In the genomic region with DNA sequence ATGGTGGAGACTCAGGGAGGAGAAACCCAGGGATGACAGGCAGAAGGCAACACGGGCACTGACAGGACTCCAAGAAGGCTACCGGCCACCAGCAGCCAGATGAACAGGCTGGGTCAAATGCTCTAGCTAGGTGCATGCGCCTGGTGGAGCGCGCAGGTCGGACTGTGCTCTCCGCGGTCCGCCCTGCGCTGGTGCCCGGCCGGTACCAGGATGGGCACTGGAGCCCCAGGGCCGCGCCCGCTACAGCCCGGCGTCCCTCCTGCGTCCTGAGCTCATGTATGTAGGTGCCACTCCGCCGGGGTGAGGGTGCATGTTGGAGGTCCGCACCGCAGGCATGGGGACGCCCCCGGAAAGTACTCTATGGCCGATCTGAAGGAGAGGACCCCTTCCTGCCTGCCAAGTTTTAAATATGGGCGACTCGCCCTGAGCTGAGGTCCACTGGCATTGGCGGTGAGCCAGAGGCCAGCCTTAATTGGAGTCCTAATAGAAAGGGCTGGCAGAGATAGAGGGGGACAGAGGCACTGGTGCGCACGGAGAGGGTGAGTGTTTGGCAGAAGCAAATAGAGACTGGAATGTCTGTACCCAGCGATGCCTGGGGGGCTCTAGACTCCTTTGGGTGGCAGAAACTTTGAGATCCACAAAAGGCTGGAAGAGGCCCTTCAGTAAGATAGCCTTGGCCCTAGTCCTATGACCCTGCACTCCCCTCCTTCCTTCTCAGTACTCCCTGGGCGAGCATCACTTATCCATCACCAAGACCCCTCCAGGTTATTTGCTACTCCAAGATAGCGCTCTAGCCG, we compare ENCODE assay signal across 9 mouse cellular contexts. TPM values are rescaled to one million over a fixed set of nuclear protein-coding genes. Genes with fewer than 3 reads are reported as not detected.
A peak's percentile ranks its signal among the peaks of the same experiment; 100 is the strongest.
DNase-seq lines count a peak whose midpoint lies in the region; ATAC-seq and TF ChIP-seq lines count a peak whose summit lies in the region.
"Had no signal": no experiment of that assay in that cellular context is flagged by ENCODE, and none has a peak within 500 bp of the region (broad histone marks: within the 10 kb centered on the region; RNA-seq: fewer than 3 reads in every experiment).

No protein-coding gene starts in this region.

- TF ChIP-seq CTCF in lung, embryonic 14.5 days (IDR thresholded peaks at IDR 0.05; ENCODE audit: low read depth) = no peak
- TF ChIP-seq CTCF in hindbrain, postnatal 0 days (IDR thresholded peaks at IDR 0.05; ENCODE audit: low read depth) = no peak

- no peaks in the 10 kb centered on the region for H3K36me3 ChIP-seq in lung, embryonic 14.5 days (ENCODE audit: insufficient read depth)
- H3K36me3 ChIP-seq in hindbrain, postnatal 0 days (ENCODE audit: insufficient read depth, low read length) = no peaks in the 10 kb centered on the region
- H3K36me3 ChIP-seq in neural tube, embryonic 14.5 days (ENCODE audit: control insufficient read depth, insufficient read depth, low read length) = no peaks in the 10 kb centered on the region

- no peak overlapping the region for H3K27ac ChIP-seq in lung, embryonic 14.5 days (ENCODE audit: low read depth)
- H3K27ac ChIP-seq in hindbrain, postnatal 0 days = peak overlapping the region; percentile 26; the same call in 1 of the 2 replicates
- no peak overlapping the region for H3K27ac ChIP-seq in neural tube, embryonic 14.5 days (ENCODE audit: low read depth, low read length)

- H3K4me1 ChIP-seq in lung, embryonic 14.5 days (ENCODE audit: insufficient read depth) = no peaks in the 10 kb centered on the region
- peaks cover 13% of the 10 kb centered on the region; the same call in 1 of the 2 replicates for H3K4me1 ChIP-seq in hindbrain, postnatal 0 days (ENCODE audit: insufficient read depth, low read length)
- no peaks in the 10 kb centered on the region; the same call in none of the 2 replicates for H3K4me1 ChIP-seq in neural tube, embryonic 14.5 days (ENCODE audit: control insufficient read depth, insufficient read depth, low read length)

- DNase-seq in cerebellum, postnatal 10 days = peak; percentile 39 to 62
- no peak for DNase-seq in cerebellum, adult 9-10 months
- DNase-seq in lung, embryonic 14.5 days = peak; percentile 21
- no peak for DNase-seq in lung, postnatal 10 days
- peak; percentile 40 for DNase-seq in hindbrain, postnatal 0 days (ENCODE audit: low spot score)
- DNase-seq in thymus, postnatal 25 days = no peak
- no peak for DNase-seq in adrenal gland, postnatal 4 days (ENCODE audit: low spot score in 2 of 2)

- peak; percentile 39 for ATAC-seq in lung, embryonic 14.5 days (ENCODE audit: insufficient read depth)
- peak; percentile 47 for ATAC-seq in hindbrain, postnatal 0 days
- ATAC-seq in neural tube, embryonic 14.5 days (ENCODE audit: low read depth) = peak; percentile 52; the same call in 1 of the 2 replicates

- peak overlapping the region; percentile 86 for H3K4me2 ChIP-seq in lung, embryonic 14.5 days
- H3K4me2 ChIP-seq in hindbrain, postnatal 0 days (ENCODE audit: low read depth, low read length) = peak overlapping the region; percentile 98
- peak overlapping the region; percentile 98 for H3K4me2 ChIP-seq in neural tube, embryonic 14.5 days (ENCODE audit: low read depth, low read length)

- H3K27me3 ChIP-seq in lung, embryonic 14.5 days (ENCODE audit: insufficient read depth, low read length) = peaks cover 45% of the 10 kb centered on the region
- H3K27me3 ChIP-seq in hindbrain, postnatal 0 days (ENCODE audit: insufficient read depth, low read length) = 0 out of 2 replicates have a peak, but pooled peaks cover 4% of the 10 kb centered on the region
- peaks cover 15% of the 10 kb centered on the region for H3K27me3 ChIP-seq in neural tube, embryonic 14.5 days (ENCODE audit: control insufficient read depth, insufficient read depth, low read length)

- no peaks in the 10 kb centered on the region for H3K9me3 ChIP-seq in lung, embryonic 14.5 days (ENCODE audit: low read depth, low read length)
- H3K9me3 ChIP-seq in hindbrain, postnatal 0 days (ENCODE audit: low read length) = no peaks in the 10 kb centered on the region
- no peaks in the 10 kb centered on the region for H3K9me3 ChIP-seq in neural tube, embryonic 14.5 days (ENCODE audit: control insufficient read depth, low read length)

- peak overlapping the region; percentile 13; the same call in 1 of the 2 replicates for H3K9ac ChIP-seq in lung, embryonic 14.5 days
- H3K9ac ChIP-seq in hindbrain, postnatal 0 days (replicated peaks; ENCODE audit: low read length) = peak overlapping the region; percentile 52
- peak overlapping the region; percentile 56 for H3K9ac ChIP-seq in neural tube, embryonic 14.5 days (replicated peaks; ENCODE audit: low read depth, low read length)

- peak overlapping the region; percentile 47 for H3K4me3 ChIP-seq in lung, embryonic 14.5 days (ENCODE audit: low read depth, low read length)
- peak overlapping the region; percentile 58 for H3K4me3 ChIP-seq in hindbrain, postnatal 0 days (ENCODE audit: low read length)
- H3K4me3 ChIP-seq in neural tube, embryonic 14.5 days (ENCODE audit: low read depth, low read length) = peak overlapping the region; percentile 62

- under 1% methylated on average over 34 of the region's 34 CpGs for WGBS in lung, embryonic 14.5 days
- WGBS in hindbrain, postnatal 0 days = 1% methylated on average over 34 of the region's 34 CpGs
- under 1% methylated on average over 31 of the region's 34 CpGs for WGBS in neural tube, embryonic 14.5 days

RNA-seq across cellular contexts. Expression of a gene that starts 0.4 kb away (rescaled TPM):
- polyA plus RNA-seq in lung, embryonic 14.5 days (2014; fragmentation: Nextera tagmentation; extraction: Ambion mirVana) = 2.7 and 3.1 TPM in 2 replicates
- total RNA-seq in hindbrain, postnatal 0 days (2014; rRNA removed) = 20.0 and 23.3 TPM in 2 replicates
- 9.3 and 10.1 TPM in 2 replicates for polyA plus RNA-seq in hindbrain, postnatal 0 days (2015; fragmentation: Nextera tagmentation; extraction: Ambion mirVana)
- 10.0 and 14.0 TPM in 2 replicates for polyA plus RNA-seq in neural tube, embryonic 14.5 days (2014; fragmentation: Nextera tagmentation; extraction: Ambion mirVana)
- total RNA-seq in adrenal gland, postnatal 4 days (2021) = under 1 TPM; 0.45 to 0.56 TPM
- polyA plus RNA-seq: liver, adult 2 months had no signal

Comparison
In these comparisons a context has a peak if more than half of its experiments do, and no peak if none do; other contexts are left out.
1. DNase-seq: peak in cerebellum, postnatal 10 days (2 of 2), lung, embryonic 14.5 days (single experiment) and hindbrain, postnatal 0 days (single experiment); none in cerebellum, adult 9-10 months (single experiment), lung, postnatal 10 days (single experiment), thymus, postnatal 25 days (single experiment) and adrenal gland, postnatal 4 days (0 of 2).
2. Peak in every context shown above with its lines, with median percentiles within 50 percentile points of each other: ATAC-seq, H3K4me2 ChIP-seq, H3K4me3 ChIP-seq and H3K9ac ChIP-seq.